Mouse (Mus musculus) olfactory bulb, adult 2 months (tissue): ENCODE measurements at regions not wholly inside any gene's neighbourhood (a gene's known extent, or its start where the extent isn't known, plus 50 kb on each side); places are given as distances from the start of the nearest gene placed in this dataset.

Experiments
- H3K27ac ChIP-seq: fragments of 200-500 bp; 2 replicates; pipeline ENCODE4 v1.5.1; 2012; ENCODE audit warnings: low read depth, low read length; ENCODE audit not compliant: insufficient read depth
- H3K4me1 ChIP-seq: fragments of 200-500 bp; 2 replicates; pipeline ENCODE4 v1.6.1; 2012; ENCODE audit warnings: low read length; ENCODE audit not compliant: control insufficient read depth, insufficient read depth
- H3K4me3 ChIP-seq: fragments of 200-500 bp; 2 replicates; pipeline ENCODE4 v1.5.1; 2012; ENCODE audit warnings: mild to moderate bottlenecking, low read depth, low read length, moderate library complexity; ENCODE audit not compliant: insufficient read depth
- CTCF ChIP-seq: fragments of 200-500 bp; IDR thresholded peaks from 2 replicates; pipeline ENCODE4 v1.5.1; 2012; ENCODE audit warnings: low read depth, mild to moderate bottlenecking, low read length, moderate library complexity; ENCODE audit not compliant: insufficient read depth
- POLR2A ChIP-seq: fragments of 200-500 bp; IDR thresholded peaks from 2 replicates; pipeline ENCODE4 v1.6.1; 2012; ENCODE audit warnings: mild to moderate bottlenecking, low read depth, low read length, moderate library complexity; ENCODE audit not compliant: insufficient read depth
- WGBS: fragments of 180-500 bp; shearing (Covaris S2); methylation state at CpG from one replicate; pipeline ENCODE4 v1.1.7; 2018; 5-methylcytosine and 5-hydroxymethylcytosine counted together

- 86% methylated on average over 14 of the region's 14 CpGs for WGBS
- TF ChIP-seq CTCF = no peak
- no peak for TF ChIP-seq POLR2A
- no peak overlapping the region for H3K27ac ChIP-seq
- peaks cover 3% of the 10 kb centered on the region; the same call in 1 of the 2 replicates for H3K4me1 ChIP-seq
- H3K4me3 ChIP-seq = no peak overlapping the region
Measured at GRCm38 (mm10) chr12:109839946-109840524, 239.9 kb upstream of the Rtl1 start.

GRCm38 (mm10) chr12:109844723-109845601 lies 244.8 kb upstream of the Rtl1 start:
- TF ChIP-seq CTCF = no peak
- TF ChIP-seq POLR2A = no peak
- peaks cover 3% of the 10 kb centered on the region; the same call in 1 of the 2 replicates for H3K4me1 ChIP-seq
- 62% methylated on average over 8 of the region's 8 CpGs for WGBS
- no peak overlapping the region for H3K4me3 ChIP-seq
- no peak overlapping the region for H3K27ac ChIP-seq

- TF ChIP-seq CTCF (no peak), POLR2A (no peak)
- Histone ChIP-seq H3K4me3 (no peak overlapping the region), H3K4me1 (peaks cover 3% of the 10 kb centered on the region; the same call in 1 of the 2 replicates), H3K27ac (no peak overlapping the region)
- WGBS = 62% methylated on average over 5 of the region's 5 CpGs
Measured at GRCm38 (mm10) chr12:109845602-109845906, 245.4 kb upstream of the Rtl1 start.

GRCm38 (mm10) chr12:109856336-109856735 lies 256.2 kb upstream of the Rtl1 start:
- no peaks in the 10 kb centered on the region for H3K4me1 ChIP-seq
- TF ChIP-seq CTCF (no peak), POLR2A (no peak)
- 73% methylated on average over 1 of the region's 1 CpGs for WGBS
- no peak overlapping the region for H3K27ac ChIP-seq
- H3K4me3 ChIP-seq = no peak overlapping the region

- no peak overlapping the region for H3K4me3 ChIP-seq
Measured at GRCm38 (mm10) chr12:109857705-109858104, 257.6 kb upstream of the Rtl1 start.

GRCm38 (mm10) chr12:109864826-109865225 lies 264.7 kb upstream of the Rtl1 start:
- Histone ChIP-seq H3K4me1 (no peaks in the 10 kb centered on the region), H3K4me3 (no peak overlapping the region), H3K27ac (no peak overlapping the region)
- WGBS = 78% methylated on average over 4 of the region's 4 CpGs
- TF ChIP-seq CTCF (no peak), POLR2A (no peak)

More at GRCm38 (mm10) chr12:109857705-109858104, 257.6 kb upstream of the Rtl1 start:
- no peak overlapping the region for H3K27ac ChIP-seq
- WGBS = 80% methylated on average over 4 of the region's 4 CpGs
- no peaks in the 10 kb centered on the region for H3K4me1 ChIP-seq
- TF ChIP-seq CTCF (no peak), POLR2A (no peak)

- WGBS = 83% methylated on average over 14 of the region's 14 CpGs
Measured at GRCm38 (mm10) chr12:109871021-109871420, 270.9 kb upstream of the Rtl1 start.

GRCm38 (mm10) chr12:109874466-109874865 lies 274.3 kb upstream of the Rtl1 start:
- TF ChIP-seq POLR2A (no peak), CTCF (no peak)
- WGBS = 72% methylated on average over 7 of the region's 7 CpGs
- no peaks in the 10 kb centered on the region for H3K4me1 ChIP-seq
- H3K27ac ChIP-seq = no peak overlapping the region
- no peak overlapping the region for H3K4me3 ChIP-seq

More at GRCm38 (mm10) chr12:109871021-109871420, 270.9 kb upstream of the Rtl1 start:
- H3K27ac ChIP-seq = no peak overlapping the region
- no peak overlapping the region for H3K4me3 ChIP-seq
- no peak for TF ChIP-seq POLR2A
- no peak for TF ChIP-seq CTCF
- no peaks in the 10 kb centered on the region for H3K4me1 ChIP-seq

- no peaks in the 10 kb centered on the region for H3K4me1 ChIP-seq
- no peak for TF ChIP-seq POLR2A
- no peak for TF ChIP-seq CTCF
- H3K4me3 ChIP-seq = no peak overlapping the region
- no peak overlapping the region for H3K27ac ChIP-seq
- WGBS = 62% methylated on average over 3 of the region's 3 CpGs
Measured at GRCm38 (mm10) chr12:109881108-109881507, 281.0 kb upstream of the Rtl1 start.
